Mouse (Mus musculus) olfactory bulb, adult 2 months (tissue): ENCODE results near the gene Psmc2.

ENCODE experiments used
- CTCF ChIP-seq: fragments of 200-500 bp; IDR thresholded peaks from 2 replicates; pipeline ENCODE4 v1.5.1; 2012; ENCODE audit warnings: low read depth, mild to moderate bottlenecking, low read length, moderate library complexity; ENCODE audit not compliant: insufficient read depth
- POLR2A ChIP-seq: fragments of 200-500 bp; IDR thresholded peaks from 2 replicates; pipeline ENCODE4 v1.6.1; 2012; ENCODE audit warnings: mild to moderate bottlenecking, low read depth, low read length, moderate library complexity; ENCODE audit not compliant: insufficient read depth

GRCm38 (mm10) chr5:21785776-21786175 lies 693 bp downstream of the Psmc2 start:
- no peak for TF ChIP-seq CTCF
- no peak for TF ChIP-seq POLR2A
